Mouse (Mus musculus) ZHBTc4 (cell line): Measurements from ENCODE around the gene Madd.

Source experiments
- DNase-seq: peaks from one replicate; pipeline ENCODE4 v3.0.0-alpha.2; 2011; ENCODE audit warnings: low read depth, low spot score

The Madd gene

DNA sequence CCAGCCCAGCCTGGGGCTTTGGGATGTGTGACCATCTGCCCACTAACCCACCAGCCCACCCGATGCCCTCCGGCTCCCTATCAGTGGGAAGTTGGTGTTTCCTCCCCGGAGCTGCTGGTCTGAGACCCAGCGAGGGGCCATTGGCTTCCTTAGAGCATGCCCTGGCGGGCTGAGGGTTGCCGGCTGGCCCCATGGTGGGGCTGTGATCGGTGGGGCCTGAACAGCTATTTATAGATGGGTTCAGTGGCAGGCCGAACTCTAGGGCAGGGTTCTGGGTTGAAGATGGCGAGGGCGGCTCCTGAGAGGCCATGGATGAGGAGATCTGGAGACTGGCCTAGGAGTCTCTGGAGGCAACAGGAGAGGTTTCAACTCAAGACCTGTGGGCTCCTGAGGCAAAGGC, 86.6 kb downstream of the Madd start:
- no peak for DNase-seq

DNA sequence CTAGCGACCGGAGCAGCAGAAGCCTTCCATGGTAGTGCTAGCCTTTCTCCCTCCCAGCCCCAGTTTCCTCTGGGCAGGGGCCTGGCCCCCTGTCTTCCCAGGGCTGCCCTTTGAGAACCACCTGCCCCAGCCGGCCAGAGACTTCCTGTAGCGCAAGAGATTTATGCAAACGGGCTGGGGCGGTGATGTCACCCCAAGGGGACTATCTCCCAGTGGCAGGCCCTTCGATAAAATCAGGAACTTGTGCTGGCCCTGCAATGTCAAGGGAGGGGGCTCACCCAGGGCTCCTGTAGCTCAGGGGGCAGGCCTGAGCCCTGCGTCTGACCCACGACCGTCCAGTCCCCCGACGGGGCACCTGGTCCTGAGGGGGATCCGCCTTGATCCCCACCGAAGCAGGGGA, 87.1 kb downstream of the Madd start:
- DNase-seq, result no peak

DNA sequence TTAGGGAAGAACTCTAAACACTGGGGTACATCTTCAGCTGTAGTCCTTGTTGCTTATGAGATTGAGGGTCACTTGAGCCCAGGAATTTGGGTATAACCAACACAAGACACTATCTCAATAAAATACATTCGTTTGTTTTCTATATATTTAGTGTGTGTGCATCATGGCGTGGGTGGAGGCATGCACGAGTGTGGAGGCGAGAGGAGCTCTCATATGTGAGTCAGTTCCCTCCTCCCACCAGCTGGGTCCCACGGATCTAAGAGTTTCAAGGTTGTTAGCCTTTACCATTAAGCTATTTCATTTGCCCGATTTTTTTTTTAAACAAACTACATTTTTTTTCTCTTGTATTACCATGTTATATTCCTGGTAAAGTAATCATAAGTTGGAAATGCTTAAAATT, 92.8 kb downstream of the Madd start:
- DNase-seq, result no peak

DNA sequence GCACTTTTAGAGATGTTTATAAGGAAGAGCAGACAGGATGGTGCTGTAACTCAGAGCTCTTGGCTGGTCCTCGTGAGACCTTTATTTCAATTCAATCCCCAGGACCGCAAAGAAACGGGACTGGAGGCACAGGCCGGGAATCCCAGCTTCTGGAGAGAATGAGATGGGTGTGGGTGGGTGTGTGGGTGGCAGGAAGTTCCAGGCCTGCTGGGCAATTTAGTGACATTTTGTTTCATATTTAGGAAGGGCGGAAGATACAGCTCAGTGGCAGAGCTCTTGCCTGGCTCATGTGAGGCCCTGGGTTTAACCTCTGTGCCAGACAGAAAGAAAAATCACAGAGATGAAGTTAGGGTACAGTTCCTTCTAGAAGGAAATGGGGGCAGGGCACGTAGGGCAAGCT, 93.4 kb downstream of the Madd start:
- DNase-seq, result no peak

DNA sequence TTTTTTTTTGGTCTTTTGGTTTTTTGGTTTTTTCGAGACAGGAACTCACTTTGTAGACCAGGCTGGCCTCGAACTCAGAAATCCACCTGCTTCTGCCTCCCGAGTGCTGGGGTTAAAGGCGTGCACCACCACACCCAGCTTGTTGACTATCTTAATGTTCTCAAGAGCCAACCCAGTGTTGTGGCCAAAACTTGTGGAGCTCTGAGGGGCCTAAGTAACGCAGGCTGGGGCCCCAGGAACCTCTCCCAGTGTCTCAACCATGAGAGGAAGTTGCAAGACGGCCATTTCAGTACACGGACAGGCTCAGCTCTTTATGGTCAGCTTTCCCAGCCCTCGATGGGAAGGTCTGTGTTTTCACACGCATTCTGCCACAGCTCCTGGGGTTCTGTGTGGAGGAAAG, 94.7 kb downstream of the Madd start:
- no peak for DNase-seq

DNA sequence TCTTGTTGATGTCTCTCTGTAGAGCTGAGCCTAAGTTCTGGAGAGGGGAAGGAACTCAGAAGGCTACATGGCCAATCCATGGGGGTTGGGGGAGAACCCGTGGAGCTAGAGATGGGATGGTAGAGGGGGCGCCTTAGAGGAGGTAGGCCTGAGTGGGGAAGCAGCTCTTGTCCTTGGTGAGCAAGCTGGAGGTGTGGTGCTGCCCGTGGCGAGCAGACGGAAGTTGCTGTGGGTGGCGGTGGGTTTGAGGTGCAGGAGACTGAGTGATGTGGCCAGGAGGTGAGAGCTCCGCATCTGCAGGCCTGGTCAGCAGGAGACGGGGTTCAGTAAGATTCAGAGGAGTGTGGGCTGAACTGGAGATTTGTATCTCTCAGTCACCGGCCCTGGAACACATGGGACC, 96.2 kb downstream of the Madd start:
- DNase-seq, result no peak
